Mouse (Mus musculus): ENCODE measurements at regions not wholly inside any gene's neighbourhood (a gene's known extent, or its start where the extent isn't known, plus 50 kb on each side); places are given as distances from the start of the nearest gene placed in this dataset.

DNA sequence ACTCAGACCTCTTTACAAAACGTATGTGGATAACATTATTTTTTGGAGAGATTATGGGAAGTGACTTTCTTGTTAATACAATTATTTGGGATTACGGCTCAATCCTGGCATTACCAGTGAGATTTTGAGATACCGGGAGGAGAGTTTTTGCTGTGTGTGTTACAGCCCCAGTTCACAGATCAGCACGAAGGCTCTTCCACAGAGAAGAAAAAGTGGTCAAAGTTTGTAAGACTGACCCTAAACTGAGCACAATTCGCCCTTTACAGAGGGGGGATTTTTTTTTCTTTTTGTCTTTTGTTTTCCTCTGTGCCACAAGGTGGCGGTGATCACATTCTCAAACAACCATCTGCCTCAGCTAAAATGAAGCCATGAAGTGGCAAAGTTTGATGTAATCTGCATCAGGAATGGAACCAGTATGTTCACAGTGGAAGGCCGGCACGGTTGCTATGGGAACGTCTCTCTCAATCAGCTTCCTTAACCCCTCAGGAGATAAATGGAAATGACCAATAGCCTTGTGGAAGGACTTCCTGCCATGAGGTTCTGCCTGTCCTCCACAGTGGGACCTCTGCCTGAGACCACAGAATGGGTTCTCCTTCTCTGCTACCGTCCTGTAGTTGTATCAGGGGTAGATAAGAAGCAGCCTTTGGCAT, 66.6 kb upstream of the Tut7 start:
- TF ChIP-seq POLR2A (IDR thresholded peaks at IDR 0.05; ENCODE audit: borderline replicate concordance, extremely low read depth, insufficient read depth, insufficient read length, poor library complexity, severe bottlenecking) (no peak), CTCF (IDR thresholded peaks at IDR 0.05; ENCODE audit: borderline replicate concordance, extremely low read depth, insufficient read depth, insufficient read length) (peak; percentile 64; the same call in 1 of the 2 replicates)
